Mouse (Mus musculus) frontal cortex, postnatal 14 days (tissue): ENCODE data around the gene Ddx25.
A peak's percentile ranks its signal among the peaks of the same experiment; 100 is the strongest.

Source experiments
- DNase-seq, 2 experiments: peaks; one replicate each; pipeline ENCODE4 v3.0.0; 2022; ENCODE audit warnings: low spot score in 2 of 2

Gene Ddx25

DNA sequence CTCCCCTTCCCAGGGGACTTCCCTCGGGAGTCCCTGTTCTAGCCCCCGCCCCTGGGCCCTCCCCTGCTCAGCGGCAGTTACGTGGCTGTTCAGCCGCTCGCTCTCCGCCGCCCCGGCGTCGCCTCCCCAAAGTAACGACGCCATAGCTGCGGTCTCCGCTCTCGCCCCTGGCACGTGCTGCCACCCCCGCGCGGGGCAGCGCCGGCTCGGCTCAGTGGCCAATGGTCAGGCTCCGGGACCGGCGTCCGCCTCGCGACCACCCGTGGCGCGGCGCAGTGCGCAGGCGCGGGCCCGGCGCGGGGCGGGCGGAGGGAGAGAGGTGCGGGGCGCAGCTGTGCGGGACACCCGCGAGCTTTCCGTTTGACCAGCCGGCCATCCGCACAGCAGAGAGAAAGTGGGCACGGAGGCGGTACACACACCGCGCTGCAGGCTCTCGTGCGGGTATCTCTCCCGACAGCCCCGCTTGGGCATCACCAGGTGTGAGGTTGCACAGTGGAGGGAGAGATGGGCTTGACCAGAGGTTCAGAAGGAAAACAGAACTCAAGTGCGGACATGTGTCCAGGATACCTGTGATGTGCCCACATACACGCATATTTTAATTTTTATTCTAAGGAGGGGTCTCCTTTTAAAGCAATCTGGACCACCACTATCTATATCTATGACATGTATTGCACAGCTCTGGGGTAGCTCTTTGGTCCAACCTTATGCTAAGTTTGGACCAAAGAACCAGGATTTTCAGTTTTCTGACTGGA is at the start of gene Ddx25, which contains the start of gene Pus3:
Gene Ddx25 (minus strand): TSS at position 272 of the 752 bp plus-strand sequence.
Gene Pus3 (plus strand): TSS at position 339 of the 752 bp plus-strand sequence.
- peak; percentile 63 to 71 for DNase-seq

DNA sequence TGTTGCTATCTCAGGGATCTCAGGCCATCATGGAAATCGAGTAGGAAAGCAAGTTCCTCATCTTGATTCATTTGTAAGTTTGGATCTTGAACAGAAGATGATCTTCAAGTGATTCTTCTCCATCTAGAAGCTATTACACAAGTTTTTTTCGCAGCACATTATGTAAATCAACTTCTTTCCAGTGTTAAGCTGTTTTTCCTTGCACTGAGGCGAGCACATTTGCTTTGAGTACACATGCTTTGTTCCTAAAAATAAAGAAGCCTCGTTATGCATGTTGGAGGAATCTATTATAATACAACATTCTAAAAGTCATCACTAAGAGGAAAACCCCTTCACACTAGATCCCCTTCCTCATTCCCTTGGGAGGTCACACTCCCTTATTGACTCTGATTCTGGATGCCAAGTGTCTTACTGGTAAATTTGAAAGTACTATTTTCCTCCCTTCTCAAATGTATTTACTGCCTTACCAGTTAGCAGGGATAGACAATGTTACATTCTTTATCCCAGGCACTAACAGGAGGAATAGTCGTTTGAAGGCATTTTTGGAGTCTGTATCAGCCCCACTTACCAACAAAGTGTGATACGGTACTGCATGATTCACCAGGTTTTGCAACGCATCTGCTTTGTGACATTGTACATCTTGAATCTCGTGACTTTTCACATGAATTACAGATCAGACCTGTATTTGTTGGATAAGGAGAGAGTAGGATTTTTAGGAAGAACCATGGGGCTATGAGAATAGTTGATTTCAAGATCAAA is 49.5 kb upstream of the Ddx25 start:
- no peak for DNase-seq

GRCm38 (mm10) chr9:35592903-35593302 is 34.6 kb upstream of the Ddx25 start:
- peak in 1 of 2 experiments; percentile 37 for DNase-seq

DNA sequence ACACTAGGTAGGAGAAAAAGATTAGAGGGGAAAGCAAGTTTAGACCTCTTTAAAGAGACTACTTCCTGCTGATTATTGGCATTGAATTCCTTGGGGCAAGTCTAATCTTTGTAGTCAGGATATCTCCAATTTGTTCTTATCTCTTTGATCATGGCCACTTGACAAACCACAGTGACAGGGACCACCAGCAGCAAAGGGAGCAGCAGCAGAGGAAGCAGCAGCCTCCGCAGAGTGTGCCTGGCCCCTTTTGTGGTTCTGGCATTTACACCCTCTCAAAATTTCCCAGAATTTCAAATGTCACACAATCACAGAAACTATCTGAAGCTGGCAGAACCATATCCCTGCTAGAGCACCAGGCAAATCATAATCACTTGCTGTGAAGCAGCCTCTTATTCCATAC is 29.3 kb upstream of the Ddx25 start:
- DNase-seq: no peak

DNA sequence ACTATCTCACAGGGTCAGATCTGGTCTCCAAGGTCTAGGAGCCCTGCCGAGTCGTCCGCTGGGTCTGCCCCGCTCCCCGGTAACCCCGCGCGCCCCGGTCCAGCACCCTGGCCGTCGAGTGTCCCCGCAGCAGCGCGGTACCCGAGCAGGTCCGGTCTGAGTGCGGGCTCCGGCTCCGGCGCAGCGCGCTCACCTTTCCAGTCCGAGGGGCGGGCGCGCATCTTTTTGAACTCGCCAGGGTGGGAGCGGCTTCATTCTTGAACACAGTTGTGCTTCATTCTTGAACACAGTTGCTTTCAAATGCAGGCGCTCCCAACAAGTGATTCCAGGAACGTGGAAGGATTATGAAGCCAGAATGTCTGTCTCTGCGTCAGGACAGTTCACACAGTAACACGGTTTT is 16.1 kb upstream of the Ddx25 start:
- no peak for DNase-seq

- no peak for DNase-seq
Measured at GRCm38 (mm10) chr9:35570663-35571062, 12.3 kb upstream of the Ddx25 start.

GRCm38 (mm10) chr9:35569571-35570534 is 11.5 kb upstream of the Ddx25 start, which contains the start of the genes Pate2 and Hyls1:
TSS of gene Pate2 (plus strand) at chr9:35570284.
TSS of gene Hyls1 (minus strand) at chr9:35570398.
- peak; percentile 89 to 91 for DNase-seq

DNA sequence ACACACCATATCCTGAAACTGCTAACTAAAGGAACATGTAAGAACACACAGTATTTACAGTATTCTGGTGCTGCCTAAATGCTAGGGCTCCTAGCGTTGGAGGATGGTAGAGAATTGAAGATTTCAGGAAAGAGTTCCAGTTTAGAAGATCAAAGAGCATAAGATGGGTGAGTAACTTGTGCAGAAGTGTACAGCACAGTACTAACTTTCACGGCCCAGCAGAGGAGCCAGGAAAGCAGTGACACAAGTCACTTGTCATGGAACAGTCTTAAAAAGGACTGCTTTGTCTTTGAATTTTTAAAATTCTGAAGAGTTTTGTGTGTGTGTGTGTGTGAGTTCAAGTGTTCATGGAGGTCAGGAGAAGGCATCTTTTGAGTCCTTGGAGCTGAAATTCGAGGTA is 9.7 kb upstream of the Ddx25 start:
- no peak for DNase-seq

DNA sequence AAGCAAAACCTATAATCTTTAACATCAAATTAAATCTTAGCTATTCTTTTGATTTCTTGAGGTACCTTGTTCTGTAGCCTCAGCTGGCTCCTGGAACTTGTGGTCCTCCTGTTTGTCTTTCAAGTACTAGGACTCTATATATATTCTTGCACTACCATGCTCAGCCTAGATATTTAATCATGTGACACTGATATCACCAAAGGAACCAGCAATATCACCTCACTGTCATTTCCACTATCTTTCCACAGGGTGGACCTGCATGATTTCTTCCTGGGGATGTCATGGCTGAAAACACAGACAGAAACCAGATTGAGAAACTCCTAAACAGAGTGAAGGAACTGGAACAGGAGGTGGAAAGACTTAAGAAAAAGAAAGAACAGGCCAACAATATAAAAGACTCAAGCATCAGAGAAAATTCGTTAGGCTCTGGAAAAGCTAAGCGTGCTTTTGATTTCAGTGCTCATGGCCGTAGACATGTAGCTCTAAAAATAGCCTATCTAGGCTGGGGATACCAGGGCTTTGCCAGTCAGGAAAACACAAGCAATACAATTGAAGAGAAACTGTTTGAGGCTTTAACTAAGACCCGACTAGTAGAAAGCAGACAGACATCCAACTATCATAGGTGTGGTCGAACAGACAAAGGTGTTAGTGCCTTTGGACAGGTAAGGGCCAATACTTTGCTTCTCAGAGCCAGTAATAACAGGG is 6.4 kb upstream of the Ddx25 start:
- no peak for DNase-seq

- DNase-seq: no peak
Measured at GRCm38 (mm10) chr9:35561583-35561982, 3.3 kb upstream of the Ddx25 start.

GRCm38 (mm10) chr9:35561076-35561475 is 2.7 kb upstream of the Ddx25 start:
- DNase-seq: no peak

DNA sequence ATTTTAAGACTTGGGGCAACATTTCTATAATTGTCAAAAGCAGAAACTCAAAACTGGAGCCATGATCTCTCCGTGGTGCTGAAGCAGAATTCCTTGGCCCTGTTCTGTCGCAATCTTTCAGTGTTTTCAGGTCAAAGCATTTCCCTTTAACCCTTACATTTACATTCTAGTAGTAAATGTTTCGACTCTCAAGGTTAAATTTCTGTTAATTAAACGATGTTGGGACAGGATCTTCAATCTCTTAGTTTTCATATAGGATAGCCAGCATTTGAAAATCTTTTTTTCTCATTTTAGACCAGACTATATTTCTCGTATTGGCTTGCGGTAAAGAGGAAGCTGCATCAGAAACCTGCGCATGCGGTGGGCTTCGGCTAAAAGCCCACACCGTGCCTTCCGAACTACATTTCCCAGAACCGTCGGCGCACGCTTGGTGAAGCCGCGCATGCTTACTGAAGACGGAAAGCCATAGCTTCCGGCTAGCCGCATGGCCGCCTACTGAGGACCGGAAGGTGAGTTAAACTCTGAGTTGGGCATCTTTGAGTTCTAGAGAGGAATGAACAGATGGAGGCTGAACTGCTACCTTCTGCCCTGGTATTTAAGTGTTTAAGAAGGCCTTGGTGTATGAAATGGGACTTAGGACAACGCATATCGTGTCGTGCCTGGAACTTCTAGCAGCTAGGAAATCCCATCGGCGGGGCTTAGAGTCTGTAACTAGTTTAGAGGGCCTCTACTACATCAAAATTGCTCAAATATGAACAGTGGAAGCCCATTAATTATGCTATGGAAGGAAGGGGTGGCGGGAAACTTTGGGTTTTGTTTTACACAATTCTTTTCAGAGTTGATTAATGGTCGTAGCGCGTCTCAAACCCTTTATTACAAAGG is 922 bp upstream of the Ddx25 start:
- DNase-seq: peak; percentile 81

- DNase-seq: no peak
Measured at GRCm38 (mm10) chr9:35556494-35557102, 1.7 kb downstream of the Ddx25 start.

GRCm38 (mm10) chr9:35548455-35548854 is 9.9 kb downstream of the Ddx25 start:
- no peak for DNase-seq

GRCm38 (mm10) chr9:35546745-35547144 is 11.6 kb downstream of the Ddx25 start:
- no peak for DNase-seq

GRCm38 (mm10) chr9:35545704-35546103 is 12.6 kb downstream of the Ddx25 start:
- no peak for DNase-seq

- no peak for DNase-seq
Measured at GRCm38 (mm10) chr9:35544666-35545065, 13.7 kb downstream of the Ddx25 start.

DNA sequence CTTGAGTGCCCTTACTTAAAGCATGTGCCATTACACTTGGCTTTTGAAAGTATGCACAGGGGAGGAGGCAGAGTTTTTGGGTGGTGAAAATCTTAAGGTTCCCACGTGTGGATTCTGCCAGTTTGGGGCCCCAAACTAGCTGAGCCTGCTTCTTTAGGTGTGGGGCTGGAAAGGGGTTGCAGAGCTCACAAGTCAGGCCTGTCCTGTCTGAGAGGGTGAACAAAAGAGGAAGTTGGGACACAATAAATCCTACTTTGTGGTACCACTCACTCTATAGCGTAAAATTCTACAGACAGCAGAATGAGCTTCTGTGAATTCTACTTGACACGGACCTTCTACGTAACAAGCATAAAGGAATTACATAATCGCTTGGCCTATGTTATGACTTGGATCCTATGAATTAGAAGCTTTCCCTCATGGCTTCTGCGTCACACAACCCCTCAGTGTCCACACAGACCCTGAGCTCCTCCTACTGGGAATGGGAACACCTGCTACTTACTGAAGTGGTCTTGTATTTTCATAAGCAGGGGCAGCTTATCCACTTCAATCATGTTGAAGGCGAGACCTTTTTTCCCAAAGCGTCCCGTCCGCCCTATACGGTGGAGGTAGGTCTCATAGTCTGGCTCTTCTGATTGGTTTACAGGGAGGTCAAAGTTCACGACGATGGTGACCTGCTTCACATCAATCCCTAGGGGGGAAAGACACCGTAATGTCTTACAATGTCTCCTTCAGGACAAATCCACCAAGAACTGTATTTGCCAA is 15.0 kb downstream of the Ddx25 start:
- DNase-seq: no peak

GRCm38 (mm10) chr9:35541941-35542340 is 16.4 kb downstream of the Ddx25 start:
- no peak for DNase-seq
